Mouse (Mus musculus) heart, adult 9 months (tissue): ENCODE measurements at regions not wholly inside any gene's neighbourhood (a gene's known extent, or its start where the extent isn't known, plus 50 kb on each side); places are given as distances from the start of the nearest gene placed in this dataset.

Experiments used
- DNase-seq, 2 experiments: peaks; one replicate each; pipeline ENCODE4 v3.0.0; 2022; ENCODE audit warnings: low spot score in 2 of 2

DNA sequence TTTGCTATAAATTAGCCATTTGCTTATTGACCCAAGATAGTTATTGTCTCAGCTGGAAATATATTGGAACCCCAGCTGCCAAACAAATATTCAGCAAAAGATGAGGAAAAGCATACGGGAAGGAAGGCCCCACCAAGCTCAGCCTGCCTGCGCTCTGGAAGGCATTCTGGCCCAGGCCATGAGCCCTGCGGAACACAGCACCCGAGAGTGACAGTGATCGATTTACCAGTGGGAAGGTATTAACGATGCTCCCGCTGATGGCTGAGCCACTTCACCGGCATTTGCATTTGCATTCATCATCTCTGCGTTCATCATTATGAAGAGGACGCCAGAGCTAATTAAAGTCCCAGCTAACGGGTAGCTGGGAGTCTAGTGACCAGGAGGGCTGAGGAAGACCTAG lies 174.8 kb downstream of the Irx2 start:
- no peak for DNase-seq

DNA sequence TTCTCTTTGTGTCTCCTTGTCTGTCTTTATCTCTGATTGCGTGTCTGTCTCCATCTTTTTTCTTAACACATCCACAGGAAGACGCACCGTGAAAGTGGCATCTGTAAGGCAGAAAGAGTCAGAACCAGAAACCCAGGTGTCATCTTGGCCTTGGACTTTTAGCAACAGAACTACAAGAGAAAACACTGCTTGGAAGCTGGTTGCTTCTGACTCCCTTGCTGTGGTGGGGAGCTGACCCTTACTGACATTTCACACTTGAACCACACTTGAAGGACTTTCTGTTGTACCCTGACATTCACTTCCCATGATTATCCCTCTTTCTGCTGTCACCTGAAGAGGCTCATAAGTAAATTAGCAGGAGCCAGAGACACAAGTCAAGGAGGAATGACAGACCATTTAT lies 180.6 kb downstream of the Irx2 start:
- no peak for DNase-seq

DNA sequence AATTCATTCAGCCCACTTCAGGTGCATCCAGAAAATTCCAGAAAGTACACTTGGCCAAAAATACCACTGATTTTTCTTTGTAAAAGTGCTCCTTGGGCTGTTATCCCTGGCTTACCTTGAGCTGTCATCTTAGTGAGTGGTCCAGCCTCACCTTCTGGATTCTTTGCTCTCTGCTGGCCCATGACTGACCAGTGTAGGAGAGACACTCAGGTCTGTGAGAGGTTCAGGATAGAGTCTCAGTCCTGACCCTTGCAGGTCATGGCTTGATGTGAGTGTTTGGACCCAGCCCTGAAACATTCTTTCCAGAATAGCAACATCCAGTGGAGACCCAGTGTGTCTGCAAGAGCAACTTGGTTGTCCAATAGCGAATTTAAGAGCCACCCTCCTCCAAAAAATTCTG lies 182.0 kb downstream of the Irx2 start:
- no peak for DNase-seq

DNA sequence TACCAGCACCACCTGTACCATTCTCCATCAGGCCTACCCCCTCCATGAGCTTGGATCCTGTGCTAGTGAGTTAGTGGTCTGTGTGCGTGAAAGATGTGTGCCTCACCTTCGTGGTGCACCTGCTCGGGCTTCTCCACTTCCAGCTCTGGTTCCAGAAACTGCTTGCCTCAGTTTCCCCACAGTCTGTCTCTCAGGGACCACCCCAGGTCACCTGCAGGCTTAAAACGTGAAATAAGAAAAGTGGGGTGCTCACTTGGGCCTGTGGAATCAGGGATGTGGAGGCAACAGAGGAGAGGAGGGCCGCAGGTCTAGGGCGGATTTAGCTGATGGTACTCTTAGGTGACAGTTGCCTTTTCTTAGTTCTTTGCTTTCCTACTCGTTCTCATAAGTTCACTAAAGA lies 186.0 kb downstream of the Irx2 start:
- no peak for DNase-seq

GRCm38 (mm10) chr13:72815236-72815932 lies 186.8 kb downstream of the Irx2 start:
- no peak for DNase-seq

DNA sequence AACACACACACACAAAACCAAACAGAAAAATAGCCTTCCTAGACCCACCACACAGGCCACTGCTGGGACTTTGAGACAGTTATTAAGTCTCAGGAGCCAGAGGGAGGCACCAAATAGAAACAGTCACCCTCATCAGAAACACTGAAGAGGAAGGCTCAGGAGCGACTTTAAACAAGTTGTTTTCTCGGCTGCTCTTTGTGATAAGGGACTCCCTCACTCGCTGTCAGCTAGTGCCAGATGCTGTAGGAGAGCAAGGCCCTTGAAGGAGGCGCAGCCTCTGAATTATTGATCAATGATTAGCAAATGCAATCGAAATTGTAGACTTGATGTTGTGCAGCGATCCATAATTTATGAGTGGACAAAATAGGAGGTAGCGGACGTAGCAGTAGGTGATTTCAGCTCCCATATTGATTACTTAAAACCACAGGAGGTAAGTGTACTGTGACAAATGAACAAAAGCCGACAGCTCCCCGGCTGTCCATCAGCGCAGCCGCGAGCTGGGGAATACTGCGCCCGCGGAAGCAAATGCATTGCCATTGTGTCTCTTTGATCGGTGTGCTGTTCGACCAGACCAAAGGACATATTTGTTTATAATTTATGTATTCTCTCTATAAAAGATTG lies 187.4 kb downstream of the Irx2 start:
- DNase-seq, result no peak

- DNase-seq, result no peak
Measured at GRCm38 (mm10) chr13:72816856-72817255, 188.2 kb downstream of the Irx2 start.

- DNase-seq, result no peak
Measured at GRCm38 (mm10) chr13:72817521-72817920, 188.9 kb downstream of the Irx2 start.

DNA sequence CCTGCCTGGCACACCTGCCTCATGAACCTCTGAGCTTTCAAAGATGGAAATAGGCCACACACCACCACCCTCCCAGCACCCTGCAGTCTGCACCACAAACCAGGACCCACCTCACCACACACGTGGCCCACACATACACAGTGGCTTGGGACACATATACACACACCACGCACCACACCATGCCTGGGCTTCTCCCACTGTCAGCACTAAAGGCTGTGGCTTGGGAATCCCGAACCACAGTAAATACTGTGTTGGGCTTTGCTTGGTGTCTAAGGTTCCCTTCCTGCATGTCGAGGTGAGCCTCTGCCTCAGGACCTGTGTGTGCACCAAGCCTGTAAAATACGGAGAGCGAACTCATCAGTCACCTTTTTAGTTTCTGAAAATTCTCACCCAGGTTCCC lies 189.3 kb downstream of the Irx2 start:
- no peak for DNase-seq

- no peak for DNase-seq
Measured at GRCm38 (mm10) chr13:72826613-72827012, 198.0 kb downstream of the Irx2 start.

- DNase-seq, result no peak
Measured at GRCm38 (mm10) chr13:72829331-72829730, 200.7 kb downstream of the Irx2 start.

DNA sequence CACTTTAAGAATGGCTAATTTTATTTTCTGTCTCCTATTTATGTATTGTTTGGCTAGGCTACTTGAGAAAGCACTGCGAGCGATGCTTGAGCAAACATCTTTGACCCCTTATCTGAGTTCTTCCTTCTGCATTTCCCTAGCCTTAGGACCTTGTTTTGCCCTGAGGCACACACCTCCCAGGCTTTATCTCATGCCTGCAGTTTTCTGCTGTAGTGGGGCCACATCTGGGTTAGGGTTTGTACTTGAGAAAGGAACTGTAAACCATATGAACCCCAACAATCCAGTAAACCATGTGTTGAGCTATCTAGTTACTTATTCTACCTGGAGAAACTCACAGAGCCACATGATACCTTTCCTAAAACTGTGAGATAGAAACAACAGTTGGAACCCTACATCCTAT lies 204.7 kb downstream of the Irx2 start:
- DNase-seq, result no peak

DNA sequence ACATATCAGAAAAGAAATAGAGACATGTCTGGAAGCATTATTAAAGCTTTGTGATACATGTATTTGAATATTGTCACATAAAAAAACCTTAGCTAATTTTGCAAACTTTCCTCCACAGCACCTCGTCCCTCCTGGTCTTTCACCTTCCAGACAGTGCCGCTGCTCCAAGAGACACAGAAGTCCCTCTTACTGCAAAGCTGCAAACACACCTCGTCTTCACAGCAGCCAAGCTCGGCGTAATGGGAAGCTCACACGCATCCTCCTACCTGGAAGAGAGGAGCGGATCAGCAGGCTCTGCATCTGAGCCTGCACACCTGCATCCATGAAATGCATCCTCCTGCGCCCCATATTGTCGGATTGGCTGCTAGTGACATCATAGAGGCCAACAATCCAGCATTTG lies 208.4 kb downstream of the Irx2 start:
- DNase-seq, result no peak

DNA sequence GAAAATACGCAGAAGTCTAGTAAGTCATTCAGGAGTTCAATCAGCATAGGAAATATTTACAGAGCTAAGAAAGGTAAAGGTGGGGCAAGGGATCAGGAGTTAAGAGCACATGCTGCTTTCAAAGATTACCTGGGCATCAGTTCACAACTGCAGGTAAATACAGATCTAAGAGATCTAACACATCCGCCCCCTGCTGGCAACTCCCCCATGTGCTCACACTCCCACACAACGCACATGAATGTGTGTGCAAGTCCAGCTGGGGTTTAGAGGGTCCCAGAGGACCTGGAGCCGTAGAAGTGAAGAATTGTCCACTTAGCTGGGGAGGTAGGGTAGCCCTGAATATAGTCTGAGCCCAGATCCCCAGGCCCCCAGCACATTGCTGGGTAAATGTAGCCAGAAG lies 219.5 kb downstream of the Irx2 start:
- DNase-seq, result no peak

DNA sequence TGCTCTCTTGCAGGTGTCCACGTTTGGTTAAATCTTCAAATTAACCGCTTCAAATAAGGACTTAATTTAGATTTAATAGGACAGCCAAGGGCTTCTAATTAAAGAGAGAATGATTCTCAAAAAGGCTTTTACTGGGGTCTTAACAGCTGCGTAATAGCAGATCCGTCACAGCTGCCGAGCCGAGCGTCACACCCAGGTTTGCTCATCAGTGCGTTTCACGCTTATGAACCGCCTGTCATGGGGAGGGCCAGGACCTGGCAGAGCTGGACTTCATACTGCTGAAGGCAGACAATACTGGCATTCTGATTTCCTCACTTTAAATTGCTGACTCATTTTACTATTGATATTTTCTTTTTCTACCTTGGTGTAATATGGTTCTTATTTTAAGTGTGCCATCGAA lies 221.2 kb downstream of the Irx2 start:
- no peak for DNase-seq

GRCm38 (mm10) chr13:72852896-72853295 lies 224.3 kb downstream of the Irx2 start:
- DNase-seq, result no peak

- no peak for DNase-seq
Measured at GRCm38 (mm10) chr13:72875921-72876320, 247.3 kb downstream of the Irx2 start.

GRCm38 (mm10) chr13:72894982-72895381 lies 266.4 kb downstream of the Irx2 start:
- DNase-seq, result no peak

DNA sequence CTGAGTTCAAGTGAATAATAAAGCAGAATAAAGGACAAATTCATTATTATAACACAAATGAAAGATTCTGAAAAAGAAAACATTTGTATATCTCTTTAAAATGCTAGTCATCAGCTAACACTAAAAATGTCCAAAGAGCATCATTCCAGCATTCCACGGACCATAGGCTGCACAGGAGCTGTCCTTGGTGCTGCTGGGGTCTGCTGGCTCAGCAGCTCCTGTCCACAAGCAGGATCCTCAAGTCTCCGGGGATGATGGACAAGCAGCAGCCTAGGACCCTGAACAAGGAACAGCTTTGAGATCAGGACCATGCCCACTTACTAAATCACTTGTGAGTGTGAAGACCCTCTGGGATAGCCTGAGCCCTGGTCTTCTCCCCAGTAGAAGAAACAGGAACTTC lies 274.0 kb downstream of the Irx2 start:
- no peak for DNase-seq

- no peak for DNase-seq
Measured at GRCm38 (mm10) chr13:72918895-72919294, 290.3 kb downstream of the Irx2 start.

DNA sequence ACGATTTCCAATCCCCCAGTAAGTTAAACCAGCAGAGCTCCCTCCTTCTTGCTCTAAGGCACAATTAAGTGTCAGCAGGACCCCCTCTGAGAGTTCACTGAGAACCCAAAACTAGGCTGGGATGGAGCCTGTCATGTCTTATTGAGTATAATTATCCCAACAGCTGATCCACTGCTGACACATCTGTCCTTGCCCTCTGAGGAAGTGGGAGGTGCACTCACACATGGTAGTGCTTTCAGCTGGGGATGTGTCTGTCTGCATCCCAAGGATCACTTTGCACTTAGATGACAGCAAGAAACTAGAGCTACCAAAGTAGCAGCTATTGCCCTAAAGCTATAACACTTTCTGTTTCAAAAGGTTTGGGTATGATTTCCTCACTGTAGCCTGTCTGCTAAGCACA lies 291.7 kb downstream of the Irx2 start:
- DNase-seq, result no peak

- DNase-seq, result no peak
Measured at GRCm38 (mm10) chr13:72924560-72925135, 296.0 kb downstream of the Irx2 start.

DNA sequence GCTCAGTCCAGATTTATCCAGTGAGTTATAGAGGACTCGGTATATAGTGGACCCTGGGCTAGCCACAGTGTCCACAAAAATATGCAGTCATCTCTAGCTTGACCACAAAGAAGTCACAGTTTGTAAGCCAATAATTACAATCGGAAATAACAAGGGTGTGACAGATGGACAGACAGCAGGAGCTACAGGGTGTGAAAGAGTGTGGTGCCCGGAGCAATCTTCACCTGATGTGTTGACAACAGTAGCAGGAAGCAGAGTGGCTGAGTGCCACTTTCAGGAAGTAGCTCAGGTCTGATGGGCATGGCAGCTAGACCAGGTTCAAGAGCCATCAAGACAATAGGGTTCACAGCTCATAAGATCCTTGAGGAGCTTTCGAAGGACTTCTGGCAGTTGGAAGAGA lies 308.6 kb downstream of the Irx2 start:
- DNase-seq, result no peak
